Mouse (Mus musculus): ENCODE results near the gene Frmd4a.

Gene Frmd4a

DNA sequence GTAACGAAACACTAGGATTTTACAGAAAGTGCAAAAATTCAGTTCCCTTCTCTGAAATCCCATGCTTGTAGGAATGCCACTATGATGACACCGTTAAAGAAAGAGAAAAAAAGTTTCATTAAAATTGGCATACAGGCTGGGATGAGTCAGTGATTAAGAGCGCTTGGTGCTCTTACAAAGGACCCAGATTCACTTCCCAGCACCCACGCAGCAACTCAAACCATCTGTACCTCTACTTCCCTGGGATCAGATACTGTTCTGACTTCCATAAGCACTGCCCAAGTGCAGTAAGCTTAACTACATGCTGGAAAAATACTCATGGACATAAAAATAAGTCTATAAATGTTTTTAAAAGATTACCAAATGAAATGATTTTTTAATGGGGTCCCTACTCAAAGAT, 599.5 kb downstream of the Frmd4a start:
- no peak for TF ChIP-seq GATA4 (IDR thresholded peaks at IDR 0.05; ENCODE audit: insufficient replicate concordance, low read length)

DNA sequence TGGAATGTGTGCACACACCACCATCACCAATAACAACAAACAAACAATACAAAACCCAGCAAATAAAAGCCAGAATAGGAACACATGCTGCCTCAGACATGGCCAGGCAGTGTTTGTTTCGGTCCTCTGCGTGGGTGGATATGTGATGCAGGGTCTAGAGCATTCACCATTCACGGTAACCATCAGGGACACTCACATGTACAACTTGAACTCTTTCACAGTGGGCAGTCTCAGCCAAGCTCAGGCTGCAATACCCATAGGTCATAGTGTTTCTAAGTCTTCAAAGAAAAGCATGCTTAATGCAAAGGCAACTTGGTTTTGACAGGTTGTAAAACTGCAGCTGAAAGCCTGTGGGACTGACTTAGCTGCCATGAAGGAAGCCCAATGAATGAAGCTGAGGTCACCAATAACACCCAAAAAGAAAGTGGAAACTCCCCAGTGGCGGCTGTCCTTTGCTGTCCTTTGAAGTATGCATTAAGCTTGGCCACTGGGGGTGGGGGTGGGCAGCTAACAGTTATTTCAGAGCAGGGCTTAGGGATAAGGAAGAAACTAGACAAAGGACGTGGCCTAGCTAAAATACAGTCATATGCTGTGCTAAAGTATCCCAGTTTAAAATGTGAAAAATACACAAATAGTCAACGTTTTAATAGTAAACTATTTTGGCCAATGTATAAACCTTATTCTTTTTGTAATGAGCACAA, 602.5 kb downstream of the Frmd4a start:
- no peak for TF ChIP-seq GATA4 (IDR thresholded peaks at IDR 0.05; ENCODE audit: insufficient replicate concordance, low read length)

DNA sequence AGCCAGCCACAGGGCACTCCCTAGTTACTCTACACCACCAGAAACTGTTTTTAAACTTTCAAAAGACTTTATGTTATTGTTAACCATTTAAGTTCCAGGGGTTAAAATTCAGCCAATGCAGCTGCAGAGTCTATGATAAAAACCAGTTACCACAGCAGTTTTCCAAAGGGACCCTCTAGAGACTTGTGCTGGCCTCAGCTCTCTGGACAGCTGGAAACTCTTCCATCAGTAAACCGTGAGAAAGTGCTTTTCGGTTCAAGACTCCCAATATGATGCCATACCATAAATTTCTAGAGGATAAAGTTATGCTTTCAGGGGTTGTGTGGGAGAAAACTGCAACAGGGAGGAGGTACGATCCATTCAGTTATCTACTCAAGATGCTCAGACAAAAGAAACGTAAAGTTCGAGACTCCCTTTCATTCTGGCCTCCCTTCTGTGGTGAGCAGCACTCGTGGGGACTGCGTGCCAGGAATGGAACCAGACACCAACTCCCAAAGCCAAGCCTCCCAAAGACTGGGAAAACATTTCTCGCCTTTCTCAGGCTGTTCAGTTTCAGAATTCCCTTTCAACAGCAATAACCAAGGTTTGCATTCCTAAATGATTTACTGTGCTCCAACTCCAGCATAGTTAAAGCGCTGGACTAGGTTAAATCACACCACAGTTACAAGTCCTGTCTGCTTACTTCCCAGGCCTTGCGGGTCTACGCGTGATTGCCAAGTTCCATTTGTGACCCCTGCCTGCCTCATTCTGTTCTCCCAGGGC, 603.3 kb downstream of the Frmd4a start:
- no peak for TF ChIP-seq GATA4 (IDR thresholded peaks at IDR 0.05; ENCODE audit: insufficient replicate concordance, low read length)

DNA sequence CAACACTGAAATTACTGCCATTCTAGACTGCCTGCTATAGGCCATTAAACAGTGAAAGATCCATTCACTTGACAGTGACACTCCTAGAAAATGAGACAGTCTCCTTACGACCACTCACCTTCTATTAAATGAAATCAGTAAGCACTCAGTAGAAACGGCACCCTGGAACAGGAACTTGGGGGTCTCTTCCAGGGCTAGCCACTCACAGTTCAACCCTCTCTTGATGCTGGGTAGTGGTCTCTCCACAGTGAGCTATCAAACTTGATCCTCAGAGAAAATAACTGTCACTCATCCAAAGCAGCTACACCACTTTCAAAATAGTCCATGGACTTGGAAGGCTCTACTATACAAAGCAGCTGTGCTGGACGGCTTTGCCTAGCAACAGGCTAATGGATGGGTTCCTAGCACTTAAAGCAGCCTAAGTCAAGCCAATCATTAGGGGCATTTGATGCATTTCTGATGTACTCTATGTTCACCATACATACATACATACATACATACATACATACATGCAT, 604.0 kb downstream of the Frmd4a start:
- TF ChIP-seq GATA4 (IDR thresholded peaks at IDR 0.05; ENCODE audit: insufficient replicate concordance, low read length) = no peak

DNA sequence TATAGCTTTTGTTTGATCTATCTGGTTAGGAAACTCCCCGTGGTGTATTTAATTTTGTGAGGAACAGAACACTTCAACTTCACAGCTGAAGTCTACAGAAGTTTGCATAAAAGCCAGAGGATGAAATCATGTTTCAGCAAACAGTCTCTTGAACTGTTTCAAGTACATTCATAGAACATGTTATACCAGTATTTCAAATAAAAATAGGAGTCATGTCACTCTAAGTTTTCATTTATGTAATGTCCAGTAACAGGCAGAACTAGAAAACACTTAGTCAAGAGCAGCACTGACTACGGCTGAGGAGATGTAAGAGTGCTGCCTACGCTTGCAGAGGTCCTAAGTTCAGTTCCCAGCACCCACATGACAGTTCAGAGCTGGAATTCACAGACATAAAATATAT, 609.4 kb downstream of the Frmd4a start:
- TF ChIP-seq GATA4 (IDR thresholded peaks at IDR 0.05; ENCODE audit: insufficient replicate concordance, low read length) = no peak

DNA sequence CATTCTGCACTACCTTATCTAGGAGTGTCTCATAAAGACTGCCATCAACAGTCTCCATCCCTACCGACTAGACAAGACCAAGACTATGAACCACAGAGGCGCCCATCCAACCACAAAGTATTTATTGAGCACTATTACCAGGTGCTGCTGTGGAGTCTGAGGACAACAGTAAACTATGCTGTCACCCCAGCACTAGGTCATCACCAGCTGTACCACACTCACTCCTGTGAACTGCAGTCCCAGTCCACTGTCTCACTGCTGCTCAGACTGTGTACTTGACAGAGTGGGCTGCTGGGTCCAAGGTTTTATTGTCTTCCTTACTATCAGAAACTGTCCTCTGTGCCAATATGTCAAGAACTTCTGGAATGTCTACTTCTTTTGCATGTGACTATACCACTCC, 611.4 kb downstream of the Frmd4a start:
- TF ChIP-seq GATA4 (IDR thresholded peaks at IDR 0.05; ENCODE audit: insufficient replicate concordance, low read length) = no peak

DNA sequence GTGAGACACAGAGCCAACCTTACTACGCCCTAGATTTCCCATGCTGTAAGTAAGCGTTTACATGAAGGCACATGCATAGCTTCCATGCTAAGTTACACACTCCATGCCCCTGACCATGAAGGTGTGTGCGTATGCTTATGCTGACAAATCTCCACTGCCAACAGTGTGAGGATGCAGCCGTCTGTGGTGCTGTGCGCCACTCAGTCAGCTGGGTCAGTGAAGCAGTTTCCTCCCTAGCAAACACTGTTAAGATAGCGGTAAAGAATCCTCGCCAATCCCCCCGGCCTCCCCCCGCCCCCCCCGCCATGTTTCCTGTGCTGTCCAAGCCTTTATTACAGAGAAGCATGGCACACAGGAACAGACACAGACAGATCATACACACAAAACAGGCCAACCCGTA, 612.0 kb downstream of the Frmd4a start:
- no peak; the same call in 1 of the 2 replicates for TF ChIP-seq GATA4 (IDR thresholded peaks at IDR 0.05; ENCODE audit: insufficient replicate concordance, low read length)

DNA sequence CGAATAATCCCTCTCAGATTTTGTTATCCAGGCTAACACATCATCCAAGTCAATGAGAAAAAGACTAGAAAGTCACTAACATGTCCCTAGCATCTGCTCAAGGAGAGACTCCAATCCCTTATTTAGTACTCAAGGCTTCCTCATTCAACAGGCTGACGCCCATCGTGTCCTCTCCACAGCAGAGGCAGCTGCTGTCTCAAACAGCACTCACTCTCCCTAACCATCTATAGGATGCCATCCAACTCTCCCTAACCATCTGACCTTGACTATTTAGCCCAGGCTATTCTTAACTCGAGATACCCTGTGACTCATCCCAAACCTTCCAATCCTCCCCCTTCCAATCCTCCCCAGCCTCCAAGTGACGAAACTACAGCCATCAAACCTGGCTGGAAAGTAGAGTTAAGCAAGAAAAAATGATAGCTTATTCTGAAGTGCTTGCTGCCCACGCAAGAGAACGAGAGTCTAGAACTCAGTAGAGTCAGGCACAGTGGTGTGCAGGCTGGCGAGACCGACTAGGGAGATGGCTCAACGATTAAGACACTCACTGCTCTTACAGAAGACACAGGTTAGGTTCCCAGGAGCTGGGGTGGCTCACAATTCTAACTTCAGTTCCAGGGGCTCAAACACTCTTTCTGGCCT, 612.8 kb downstream of the Frmd4a start:
- no peak for TF ChIP-seq GATA4 (IDR thresholded peaks at IDR 0.05; ENCODE audit: insufficient replicate concordance, low read length)

DNA sequence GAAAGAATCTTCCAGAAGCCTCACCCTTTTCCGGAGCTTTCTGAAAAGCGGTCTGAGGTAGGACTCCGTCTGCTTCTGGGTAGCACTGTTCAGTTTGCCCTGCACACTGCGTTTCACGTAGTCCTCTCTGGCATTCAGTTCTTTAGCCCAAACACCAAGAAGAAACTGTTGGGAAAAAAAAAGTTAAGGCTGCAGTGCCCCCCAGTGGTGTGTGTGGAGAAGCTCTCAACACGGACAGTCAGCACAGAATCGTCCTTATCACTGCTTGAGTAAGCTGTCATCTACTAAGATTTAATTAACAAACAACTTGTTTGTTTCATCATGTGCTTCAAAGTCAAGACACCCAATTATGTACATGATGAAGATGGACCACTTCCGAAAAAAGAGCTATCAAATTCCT, 618.3 kb downstream of the Frmd4a start:
- no peak for TF ChIP-seq GATA4 (IDR thresholded peaks at IDR 0.05; ENCODE audit: insufficient replicate concordance, low read length)

DNA sequence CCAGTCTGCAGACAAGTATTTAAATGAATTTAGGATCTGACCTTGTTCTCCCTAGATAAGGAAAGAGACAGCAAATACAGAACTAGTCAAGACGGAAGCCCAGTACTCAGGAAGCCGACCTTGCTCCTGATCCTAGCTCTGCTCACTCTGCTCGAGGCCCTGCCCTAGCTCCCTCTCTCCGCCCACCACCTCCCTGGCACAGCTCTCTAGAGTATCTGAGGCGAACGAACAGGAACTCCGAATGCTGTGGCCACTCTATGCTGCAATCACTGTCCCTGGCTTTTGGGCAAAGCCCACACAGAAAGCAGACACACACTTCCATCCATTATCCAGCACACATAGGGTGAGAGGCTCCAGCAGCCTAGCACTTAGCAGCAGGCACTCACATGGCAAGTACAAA, 619.1 kb downstream of the Frmd4a start:
- TF ChIP-seq GATA4 (IDR thresholded peaks at IDR 0.05; ENCODE audit: insufficient replicate concordance, low read length) = no peak

DNA sequence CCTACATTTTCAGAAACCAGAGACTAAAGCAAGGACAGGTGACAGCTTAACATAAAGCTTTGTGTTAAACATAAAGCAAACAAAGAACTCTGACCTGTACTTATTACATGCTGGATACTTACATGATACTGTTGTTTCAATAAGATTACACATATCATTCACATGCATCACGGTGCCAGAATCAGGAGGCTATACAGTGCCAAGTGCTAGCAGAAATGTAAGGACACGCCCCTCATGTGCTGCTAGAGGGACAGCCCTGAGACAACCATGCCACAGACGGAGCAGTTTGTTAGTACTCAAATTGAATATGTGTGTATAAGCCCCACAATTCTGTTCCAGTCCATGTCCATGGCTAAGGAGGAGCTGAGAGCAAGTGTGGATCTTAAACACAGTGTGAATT, 620.7 kb downstream of the Frmd4a start:
- no peak for TF ChIP-seq GATA4 (IDR thresholded peaks at IDR 0.05; ENCODE audit: insufficient replicate concordance, low read length)

DNA sequence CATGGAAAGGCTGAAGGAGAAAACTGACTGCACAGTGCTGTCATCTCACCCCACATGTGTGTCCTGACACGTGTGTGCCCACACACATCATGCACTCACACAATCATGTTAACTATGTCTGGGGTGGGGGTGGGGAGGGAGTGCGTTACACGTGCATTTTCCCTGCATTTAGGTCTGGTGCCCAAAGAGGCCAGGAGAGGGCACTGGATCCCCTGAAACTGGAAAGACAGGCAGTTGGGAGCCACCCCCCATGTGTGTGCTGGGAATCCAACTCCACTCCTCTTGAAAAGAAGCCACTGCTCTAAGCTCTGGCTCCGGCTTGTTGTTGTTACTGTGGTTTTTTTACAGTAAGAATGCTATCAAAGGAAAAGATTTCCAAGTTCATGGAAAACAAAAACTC, 627.5 kb downstream of the Frmd4a start:
- TF ChIP-seq GATA4 (IDR thresholded peaks at IDR 0.05; ENCODE audit: insufficient replicate concordance, low read length) = no peak

DNA sequence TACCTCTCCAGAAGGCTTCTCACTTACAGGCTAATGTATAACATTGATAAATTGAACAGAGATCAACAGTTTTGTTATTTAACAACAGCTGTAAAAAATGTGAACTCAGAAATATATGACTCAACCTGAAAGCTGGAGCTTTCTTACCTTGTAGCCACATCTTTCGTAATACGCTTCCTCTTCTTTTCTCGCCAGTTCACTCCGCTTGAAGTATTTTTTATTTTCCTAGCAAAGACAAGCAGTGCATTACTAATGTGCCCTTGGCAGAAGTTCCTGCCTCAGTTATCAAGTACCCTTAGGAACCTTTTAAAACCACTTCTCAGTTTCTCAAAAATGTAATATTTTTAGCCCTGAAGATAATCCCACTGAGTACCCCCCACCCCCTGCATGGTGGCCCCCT, 630.6 kb downstream of the Frmd4a start:
- no peak for TF ChIP-seq GATA4 (IDR thresholded peaks at IDR 0.05; ENCODE audit: insufficient replicate concordance, low read length)

DNA sequence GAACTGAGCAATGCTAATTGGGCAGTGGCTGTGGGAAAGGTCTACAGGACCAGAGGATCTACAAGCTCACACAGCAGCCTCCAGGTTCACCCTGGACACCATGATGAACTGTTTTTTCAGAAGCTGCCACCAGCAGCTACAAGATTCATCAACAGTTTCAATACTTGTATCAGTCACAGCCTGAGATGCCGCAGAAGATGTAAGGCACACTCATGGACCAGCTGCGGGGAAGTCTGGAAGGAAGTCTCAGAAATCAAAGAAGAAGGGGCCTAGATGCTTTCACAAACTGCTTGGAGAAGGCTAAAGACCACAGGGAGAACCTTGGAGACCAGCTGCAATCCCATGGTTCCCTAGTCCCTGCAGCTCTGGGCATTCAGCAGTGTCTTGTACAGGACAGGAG, 632.1 kb downstream of the Frmd4a start:
- no peak for TF ChIP-seq GATA4 (IDR thresholded peaks at IDR 0.05; ENCODE audit: insufficient replicate concordance, low read length)

DNA sequence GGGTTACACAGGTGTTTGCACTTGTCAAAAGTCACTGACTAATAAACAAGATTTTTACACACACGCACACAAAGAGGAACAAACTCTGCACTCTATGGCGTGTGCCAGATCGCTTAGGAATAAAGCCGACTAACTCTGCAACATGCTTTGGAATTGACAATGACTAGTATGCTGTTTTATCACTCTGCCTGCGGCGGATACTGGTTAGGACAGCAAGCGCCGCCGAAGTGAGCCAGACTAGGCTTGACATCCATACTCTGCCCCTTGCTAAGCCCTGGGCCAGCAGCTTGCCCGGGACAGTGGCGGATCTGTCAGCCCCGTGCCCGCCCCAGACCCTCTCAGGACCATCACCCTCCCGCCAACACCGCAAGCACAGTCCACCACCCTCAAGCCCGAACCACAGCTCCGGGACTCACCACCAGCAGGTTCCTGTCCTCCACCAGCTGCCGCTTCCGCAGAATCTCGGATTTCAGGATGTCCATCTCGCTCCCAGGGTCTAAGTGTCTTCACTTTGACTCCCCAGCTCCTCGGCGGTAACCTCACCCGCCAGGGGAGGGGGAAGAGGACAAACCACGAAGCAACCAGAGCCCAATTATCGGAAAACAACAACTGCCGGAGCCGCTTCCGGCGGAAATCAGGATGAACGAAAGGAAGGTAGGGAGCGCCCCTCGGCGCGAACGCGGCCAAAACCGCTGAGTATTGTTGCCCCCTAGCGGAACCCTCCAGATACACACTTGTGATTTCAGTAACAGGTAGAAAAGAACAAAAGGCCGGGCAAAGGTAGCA, 634.2 kb downstream of the Frmd4a start, which contains the start of gene Prpf18:
TSS of gene Prpf18 (minus strand) at position 614 of the 786 bp plus-strand sequence.
- no peak; the same call in 1 of the 2 replicates for TF ChIP-seq GATA4 (IDR thresholded peaks at IDR 0.05; ENCODE audit: insufficient replicate concordance, low read length)
